Mouse (Mus musculus): ENCODE measurements around the gene Lamtor4. TPM values are rescaled to one million over a fixed set of nuclear protein-coding genes. Genes with fewer than 3 reads are reported as not detected.

Lamtor4 gene
- polyA plus RNA-seq, 1 experiment from 2014 or later = 36.3 TPM

DNA sequence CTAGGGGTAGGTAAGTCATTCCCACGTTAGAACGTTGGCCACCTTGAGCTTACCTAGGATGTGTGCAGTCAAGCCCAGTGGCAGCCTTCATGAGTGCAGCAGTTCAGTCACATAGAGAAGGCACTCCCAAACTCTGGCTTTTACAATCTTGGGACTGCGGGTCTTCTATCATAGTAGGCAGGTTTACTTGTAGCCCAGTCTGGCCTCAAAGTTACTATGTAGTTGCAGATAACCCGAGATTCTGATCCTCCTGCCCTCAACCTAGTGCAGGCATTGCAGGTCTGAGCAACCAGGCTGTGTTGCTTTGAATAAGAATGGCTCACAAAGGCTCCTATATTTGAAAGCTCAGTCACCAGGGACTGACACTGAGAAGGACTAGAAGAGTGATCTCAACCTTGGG lies 28.8 kb upstream of the Lamtor4 start:
- H3K36me3 ChIP-seq (ENCODE audit: control insufficient read depth, insufficient read depth, low read length) = no peaks in the 10 kb centered on the region
- H3K4me3 ChIP-seq (ENCODE audit: low read depth, low read length) = no peak overlapping the region
- no peaks in the 10 kb centered on the region for H3K27me3 ChIP-seq (ENCODE audit: control insufficient read depth, insufficient read depth, low read length)
- H3K9me3 ChIP-seq (ENCODE audit: control insufficient read depth, low read length) = no peaks in the 10 kb centered on the region
- ATAC-seq (ENCODE audit: insufficient number of reproducible peaks, low FRiP score, low TSS enrichment, low read depth) (no peak), DNase-seq (ENCODE audit: low spot score) (no peak)
- no peak overlapping the region for H3K27ac ChIP-seq (replicated peaks; ENCODE audit: low read depth, low read length)
- no peak overlapping the region for H3K9ac ChIP-seq (ENCODE audit: low read length)
- WGBS = 77% methylated on average over 4 of the region's 4 CpGs
- no peaks in the 10 kb centered on the region for H3K4me1 ChIP-seq (ENCODE audit: control insufficient read depth, insufficient read depth, low read length)
- H3K4me2 ChIP-seq (ENCODE audit: low read depth, severe bottlenecking) = no peak overlapping the region

- H3K9ac ChIP-seq (ENCODE audit: low read length) = no peak overlapping the region
- H3K27ac ChIP-seq (replicated peaks; ENCODE audit: low read depth, low read length) = no peak overlapping the region
- WGBS = 69% methylated on average over 2 of the region's 2 CpGs
- H3K4me3 ChIP-seq (ENCODE audit: low read depth, low read length) = no peak overlapping the region
- no peaks in the 10 kb centered on the region for H3K4me1 ChIP-seq (ENCODE audit: control insufficient read depth, insufficient read depth, low read length)
- no peaks in the 10 kb centered on the region for H3K9me3 ChIP-seq (ENCODE audit: control insufficient read depth, low read length)
- no peak overlapping the region for H3K4me2 ChIP-seq (ENCODE audit: low read depth, severe bottlenecking)
- ATAC-seq (ENCODE audit: insufficient number of reproducible peaks, low FRiP score, low TSS enrichment, low read depth) = no peak
- DNase-seq (ENCODE audit: low spot score) = no peak
- H3K36me3 ChIP-seq (ENCODE audit: control insufficient read depth, insufficient read depth, low read length) = no peaks in the 10 kb centered on the region
- no peaks in the 10 kb centered on the region for H3K27me3 ChIP-seq (ENCODE audit: control insufficient read depth, insufficient read depth, low read length)
Measured at GRCm38 (mm10) chr5:138227367-138227766, 27.9 kb upstream of the Lamtor4 start.

DNA sequence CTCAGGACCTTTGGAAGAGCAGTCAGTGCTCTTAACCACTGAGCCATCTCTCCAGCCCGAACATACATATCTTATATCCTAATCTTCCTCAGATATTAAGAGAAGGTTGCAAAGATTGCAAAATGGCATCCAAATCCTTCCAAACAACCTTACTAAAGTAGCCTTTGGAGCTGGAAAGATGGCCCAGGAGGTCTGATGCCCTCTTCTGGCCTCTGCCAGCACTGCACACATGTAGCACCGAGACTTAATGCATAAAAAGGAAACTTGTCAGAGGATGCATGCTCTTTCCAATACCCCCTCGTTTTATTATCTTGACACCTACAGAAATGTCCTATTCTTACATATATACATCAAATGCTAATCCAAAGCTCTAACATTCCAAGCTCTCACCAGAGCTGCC lies 27.3 kb upstream of the Lamtor4 start:
- Histone ChIP-seq H3K4me1 (ENCODE audit: control insufficient read depth, insufficient read depth, low read length) (no peaks in the 10 kb centered on the region), H3K9me3 (ENCODE audit: control insufficient read depth, low read length) (no peaks in the 10 kb centered on the region), H3K9ac (ENCODE audit: low read length) (no peak overlapping the region), H3K4me3 (ENCODE audit: low read depth, low read length) (no peak overlapping the region), H3K27me3 (ENCODE audit: control insufficient read depth, insufficient read depth, low read length) (no peaks in the 10 kb centered on the region), H3K27ac (replicated peaks; ENCODE audit: low read depth, low read length) (no peak overlapping the region), H3K36me3 (ENCODE audit: control insufficient read depth, insufficient read depth, low read length) (no peaks in the 10 kb centered on the region), H3K4me2 (ENCODE audit: low read depth, severe bottlenecking) (no peak overlapping the region)
- WGBS = 60% methylated on average over 3 of the region's 3 CpGs
- ATAC-seq (ENCODE audit: insufficient number of reproducible peaks, low FRiP score, low TSS enrichment, low read depth) (no peak), DNase-seq (ENCODE audit: low spot score) (peak; percentile 26)

DNA sequence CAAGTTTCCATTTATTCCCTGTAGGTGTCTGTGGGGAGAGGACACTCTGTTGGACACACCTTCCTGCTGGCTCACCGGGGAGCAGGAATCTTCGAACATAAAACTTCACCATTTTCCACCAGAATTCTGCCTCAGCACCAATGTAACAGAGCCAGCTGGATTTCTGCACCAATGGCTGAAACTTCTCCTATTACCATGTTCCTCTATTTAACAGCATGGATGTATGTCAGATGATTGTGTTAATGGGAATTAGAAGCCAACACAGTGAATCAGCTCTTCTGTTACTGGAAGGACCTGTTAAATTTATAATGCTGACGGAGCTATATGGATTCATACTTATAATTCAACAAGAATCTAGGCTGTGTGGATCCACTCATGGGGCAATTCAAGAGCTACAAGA lies 25.8 kb upstream of the Lamtor4 start:
- no peak overlapping the region for H3K4me2 ChIP-seq (ENCODE audit: low read depth, severe bottlenecking)
- H3K27ac ChIP-seq (replicated peaks; ENCODE audit: low read depth, low read length) = no peak overlapping the region
- no peaks in the 10 kb centered on the region for H3K4me1 ChIP-seq (ENCODE audit: control insufficient read depth, insufficient read depth, low read length)
- no peaks in the 10 kb centered on the region for H3K9me3 ChIP-seq (ENCODE audit: control insufficient read depth, low read length)
- 92% methylated on average over 3 of the region's 3 CpGs for WGBS
- H3K27me3 ChIP-seq (ENCODE audit: control insufficient read depth, insufficient read depth, low read length) = no peaks in the 10 kb centered on the region
- H3K9ac ChIP-seq (ENCODE audit: low read length) = no peak overlapping the region
- no peak for ATAC-seq (ENCODE audit: insufficient number of reproducible peaks, low FRiP score, low TSS enrichment, low read depth)
- no peaks in the 10 kb centered on the region for H3K36me3 ChIP-seq (ENCODE audit: control insufficient read depth, insufficient read depth, low read length)
- DNase-seq (ENCODE audit: low spot score) = no peak
- no peak overlapping the region for H3K4me3 ChIP-seq (ENCODE audit: low read depth, low read length)

GRCm38 (mm10) chr5:138233778-138234177 lies 21.5 kb upstream of the Lamtor4 start:
- 85% methylated on average over 2 of the region's 2 CpGs for WGBS
- H3K27me3 ChIP-seq (ENCODE audit: control insufficient read depth, insufficient read depth, low read length) = no peaks in the 10 kb centered on the region

GRCm38 (mm10) chr5:138234224-138234623 lies 21.1 kb upstream of the Lamtor4 start:
- no peak for DNase-seq (ENCODE audit: low spot score)
- H3K4me1 ChIP-seq (ENCODE audit: control insufficient read depth, insufficient read depth, low read length) = no peaks in the 10 kb centered on the region
- H3K27me3 ChIP-seq (ENCODE audit: control insufficient read depth, insufficient read depth, low read length) = no peaks in the 10 kb centered on the region
- no peaks in the 10 kb centered on the region for H3K36me3 ChIP-seq (ENCODE audit: control insufficient read depth, insufficient read depth, low read length)
- H3K9me3 ChIP-seq (ENCODE audit: control insufficient read depth, low read length) = no peaks in the 10 kb centered on the region
- ATAC-seq (ENCODE audit: insufficient number of reproducible peaks, low FRiP score, low TSS enrichment, low read depth) = no peak
- H3K9ac ChIP-seq (ENCODE audit: low read length) = no peak overlapping the region
- H3K4me2 ChIP-seq (ENCODE audit: low read depth, severe bottlenecking) = no peak overlapping the region
- no peak overlapping the region for H3K27ac ChIP-seq (replicated peaks; ENCODE audit: low read depth, low read length)
- no peak overlapping the region for H3K4me3 ChIP-seq (ENCODE audit: low read depth, low read length)

More at GRCm38 (mm10) chr5:138233778-138234177, 21.5 kb upstream of the Lamtor4 start:
- H3K27ac ChIP-seq (replicated peaks; ENCODE audit: low read depth, low read length) = no peak overlapping the region
- no peak for DNase-seq (ENCODE audit: low spot score)
- H3K9ac ChIP-seq (ENCODE audit: low read length) = no peak overlapping the region
- H3K4me1 ChIP-seq (ENCODE audit: control insufficient read depth, insufficient read depth, low read length) = no peaks in the 10 kb centered on the region
- no peaks in the 10 kb centered on the region for H3K36me3 ChIP-seq (ENCODE audit: control insufficient read depth, insufficient read depth, low read length)
- H3K4me2 ChIP-seq (ENCODE audit: low read depth, severe bottlenecking) = no peak overlapping the region
- H3K4me3 ChIP-seq (ENCODE audit: low read depth, low read length) = no peak overlapping the region
- H3K9me3 ChIP-seq (ENCODE audit: control insufficient read depth, low read length) = no peaks in the 10 kb centered on the region
- ATAC-seq (ENCODE audit: insufficient number of reproducible peaks, low FRiP score, low TSS enrichment, low read depth) = no peak

DNA sequence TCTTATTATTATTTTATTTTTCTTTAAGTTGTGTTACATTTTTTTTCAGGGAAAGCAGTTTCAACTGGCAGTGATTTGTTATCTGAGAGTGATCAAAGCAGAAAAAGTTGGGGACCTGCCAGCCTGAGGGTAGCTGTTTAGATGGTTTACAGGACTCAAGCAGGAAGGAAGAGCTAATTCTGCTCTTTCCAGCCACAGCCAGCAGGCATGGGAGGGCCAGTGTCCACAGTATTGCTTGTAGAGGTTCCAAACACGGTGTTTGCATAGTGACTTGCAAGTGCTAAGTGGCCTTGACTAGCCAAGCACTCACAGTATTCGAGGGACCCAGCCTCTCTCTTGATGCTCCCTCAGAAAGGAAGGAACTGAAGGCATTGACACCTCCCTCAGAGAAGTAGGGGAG lies 13.8 kb upstream of the Lamtor4 start:
- Histone ChIP-seq H3K9me3 (ENCODE audit: control insufficient read depth, low read length) (no peaks in the 10 kb centered on the region), H3K9ac (ENCODE audit: low read length) (no peak overlapping the region), H3K27me3 (ENCODE audit: control insufficient read depth, insufficient read depth, low read length) (no peaks in the 10 kb centered on the region), H3K27ac (replicated peaks; ENCODE audit: low read depth, low read length) (no peak overlapping the region), H3K4me2 (ENCODE audit: low read depth, severe bottlenecking) (no peak overlapping the region), H3K4me1 (ENCODE audit: control insufficient read depth, insufficient read depth, low read length) (no peaks in the 10 kb centered on the region), H3K4me3 (ENCODE audit: low read depth, low read length) (no peak overlapping the region), H3K36me3 (ENCODE audit: control insufficient read depth, insufficient read depth, low read length) (no peaks in the 10 kb centered on the region)
- ATAC-seq (ENCODE audit: insufficient number of reproducible peaks, low FRiP score, low TSS enrichment, low read depth) = no peak
- 19% methylated on average over 2 of the region's 2 CpGs for WGBS
- no peak for DNase-seq (ENCODE audit: low spot score)

- peaks cover 3% of the 10 kb centered on the region; the same call in 1 of the 2 replicates for H3K9me3 ChIP-seq (ENCODE audit: control insufficient read depth, low read length)
- H3K36me3 ChIP-seq (ENCODE audit: control insufficient read depth, insufficient read depth, low read length) = no peaks in the 10 kb centered on the region
- DNase-seq (ENCODE audit: low spot score) (no peak), ATAC-seq (ENCODE audit: insufficient number of reproducible peaks, low FRiP score, low TSS enrichment, low read depth) (no peak)
- WGBS = 85% methylated on average over 12 of the region's 12 CpGs
- no peak overlapping the region for H3K4me3 ChIP-seq (ENCODE audit: low read depth, low read length)
- no peak overlapping the region for H3K27ac ChIP-seq (replicated peaks; ENCODE audit: low read depth, low read length)
- no peaks in the 10 kb centered on the region for H3K4me1 ChIP-seq (ENCODE audit: control insufficient read depth, insufficient read depth, low read length)
- no peak overlapping the region for H3K9ac ChIP-seq (ENCODE audit: low read length)
- no peaks in the 10 kb centered on the region for H3K27me3 ChIP-seq (ENCODE audit: control insufficient read depth, insufficient read depth, low read length)
- H3K4me2 ChIP-seq (ENCODE audit: low read depth, severe bottlenecking) = no peak overlapping the region
Measured at GRCm38 (mm10) chr5:138251144-138251543, 4.1 kb upstream of the Lamtor4 start.

- Histone ChIP-seq H3K4me3 (ENCODE audit: low read depth, low read length) (no peak overlapping the region), H3K4me1 (ENCODE audit: control insufficient read depth, insufficient read depth, low read length) (no peaks in the 10 kb centered on the region), H3K9ac (ENCODE audit: low read length) (no peak overlapping the region), H3K27ac (replicated peaks; ENCODE audit: low read depth, low read length) (no peak overlapping the region), H3K9me3 (ENCODE audit: control insufficient read depth, low read length) (peaks cover 3% of the 10 kb centered on the region; the same call in 1 of the 2 replicates), H3K27me3 (ENCODE audit: control insufficient read depth, insufficient read depth, low read length) (no peaks in the 10 kb centered on the region), H3K36me3 (ENCODE audit: control insufficient read depth, insufficient read depth, low read length) (no peaks in the 10 kb centered on the region), H3K4me2 (ENCODE audit: low read depth, severe bottlenecking) (no peak overlapping the region)
- no peak for DNase-seq (ENCODE audit: low spot score)
- WGBS = 91% methylated on average over 3 of the region's 3 CpGs
- no peak for ATAC-seq (ENCODE audit: insufficient number of reproducible peaks, low FRiP score, low TSS enrichment, low read depth)
Measured at GRCm38 (mm10) chr5:138253061-138253460, 2.2 kb upstream of the Lamtor4 start.

Measured in limb, embryonic 11.5 days (tissue).